Mouse (Mus musculus) cerebellum, adult 9-10 months (tissue): ENCODE results near the gene Cyb561a3.
A peak's percentile ranks its signal among the peaks of the same experiment; 100 is the strongest.
"Not testable (repeated sequence)": the region's sequence is repeated elsewhere in the genome, so short reads cannot be mapped to it uniquely, and the experiment has no call there.

Source experiments
- DNase-seq: peaks from one replicate; pipeline ENCODE4 v3.0.0; 2022

Gene Cyb561a3

DNA sequence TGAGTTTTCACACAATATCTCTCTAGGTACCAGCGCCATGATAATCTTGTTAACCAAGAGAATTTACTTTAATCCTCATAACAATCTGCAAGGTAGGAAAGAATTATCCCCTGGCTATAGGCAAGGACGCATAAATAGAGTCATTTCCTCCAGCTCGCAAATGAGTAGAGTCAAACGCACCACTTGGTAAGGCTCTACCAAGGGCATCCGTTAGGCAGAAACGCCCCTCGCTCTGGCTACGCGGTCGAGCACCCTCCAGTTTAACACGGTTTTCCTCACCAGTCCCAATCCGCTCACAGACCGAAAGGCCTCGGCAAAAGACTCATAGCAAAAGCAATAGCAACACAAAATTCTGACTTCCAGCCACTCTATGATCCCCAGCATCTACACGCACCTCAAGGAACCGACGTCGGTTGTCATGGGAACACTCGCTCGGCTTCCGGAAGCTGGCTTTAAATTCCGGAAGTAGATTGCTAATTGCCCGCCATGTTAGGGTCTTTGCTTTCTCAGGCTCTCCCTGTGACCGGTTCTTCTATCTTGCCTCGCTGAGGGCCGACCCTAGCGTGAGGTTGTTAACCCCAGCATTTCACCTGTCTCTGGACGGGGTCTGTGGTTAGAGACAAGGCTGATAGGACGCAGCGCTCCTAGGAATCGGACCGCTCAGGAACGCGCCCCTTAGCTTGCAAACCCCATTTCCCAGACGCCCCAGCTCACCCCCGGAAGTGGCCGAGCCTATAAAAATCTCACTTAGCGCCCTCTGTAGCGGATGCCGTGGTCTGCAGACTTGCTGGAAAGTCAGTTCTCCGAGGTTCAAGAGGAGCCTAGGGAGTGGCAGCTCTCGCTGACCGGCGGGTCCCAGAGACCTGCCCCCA lies at the start of gene Cyb561a3, which contains the start of gene Tmem138:
Gene Cyb561a3 (plus strand): TSS at position 483 of the 872 bp plus-strand sequence.
Gene Tmem138 (minus strand): TSS at position 673 of the 872 bp plus-strand sequence.
- peak; percentile 92 for DNase-seq

GRCm38 (mm10) chr19:10530082-10530481 lies 46.9 kb upstream of the Cyb561a3 start:
- DNase-seq = no peak

- DNase-seq = no peak
Observed at GRCm38 (mm10) chr19:10539454-10539853, 37.5 kb upstream of the Cyb561a3 start.

GRCm38 (mm10) chr19:10555624-10556510 lies 21.1 kb upstream of the Cyb561a3 start, which contains the start of gene Tmem216:
Gene Tmem216, minus strand, starts transcription at chr19:10556238.
- peak; percentile 83 for DNase-seq

DNA sequence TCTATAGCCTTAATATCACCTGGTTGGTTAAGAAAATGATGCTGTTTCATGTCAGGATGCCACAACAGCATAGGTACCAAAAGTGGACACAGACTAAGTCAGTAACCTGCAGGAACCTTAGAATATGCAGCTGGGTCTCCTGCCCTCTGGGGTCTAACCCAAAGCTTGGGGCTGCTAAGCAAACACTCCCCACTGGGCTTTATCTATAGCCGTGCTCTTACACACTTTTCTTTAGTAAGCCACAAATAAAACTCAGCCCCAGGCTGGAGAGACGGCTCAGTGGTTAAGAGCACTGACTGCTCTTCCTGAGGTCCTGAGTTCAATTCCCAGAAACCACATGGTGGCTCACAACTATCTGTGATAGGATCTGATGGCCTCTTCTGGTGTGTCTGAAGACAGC lies 20.0 kb upstream of the Cyb561a3 start:
- DNase-seq = no peak

DNA sequence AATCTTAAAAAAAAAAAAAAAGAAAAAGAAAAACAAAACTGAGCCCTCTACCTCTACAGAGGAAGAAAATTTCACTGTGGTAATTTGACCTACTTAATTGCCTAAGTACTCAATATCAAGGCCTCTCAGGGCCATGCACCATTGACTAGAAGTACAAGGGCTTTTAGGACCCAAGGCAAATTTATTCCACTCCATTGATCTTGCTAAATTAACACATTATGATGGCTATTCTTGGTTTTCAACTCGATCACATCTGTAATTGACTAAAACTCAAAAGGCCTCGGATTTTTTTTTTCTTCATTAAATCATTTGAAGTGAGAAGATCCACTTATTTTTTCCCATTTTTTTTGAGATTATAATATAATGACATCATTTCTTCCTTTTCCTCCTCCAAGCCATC lies 19.5 kb upstream of the Cyb561a3 start:
- DNase-seq = no peak

- not testable (repeated sequence) for DNase-seq
Observed at GRCm38 (mm10) chr19:10557837-10558375, 19.1 kb upstream of the Cyb561a3 start.

DNA sequence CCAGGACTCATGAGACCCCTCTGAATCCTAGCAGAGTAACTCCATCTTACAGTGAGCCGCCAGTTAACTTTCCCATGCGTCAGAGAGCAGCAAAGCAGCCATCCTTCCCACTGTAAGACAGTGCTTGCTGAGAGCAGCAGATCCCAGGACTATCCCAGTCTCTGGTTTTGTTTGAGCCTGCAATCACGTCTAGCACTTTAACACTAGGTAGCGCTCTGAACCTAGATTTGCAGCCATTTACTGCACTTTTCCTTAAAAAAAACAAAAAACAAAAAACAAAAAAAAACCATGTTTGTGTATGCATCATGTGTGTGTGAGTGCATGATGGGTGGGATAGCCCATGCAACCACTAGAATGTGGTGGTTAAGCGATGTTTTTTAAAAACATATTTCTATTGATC lies 16.9 kb upstream of the Cyb561a3 start:
- DNase-seq = no peak

GRCm38 (mm10) chr19:10561558-10562314 lies 15.2 kb upstream of the Cyb561a3 start:
- DNase-seq = no peak

- DNase-seq = no peak
Observed at GRCm38 (mm10) chr19:10562351-10562750, 14.6 kb upstream of the Cyb561a3 start.

- no peak for DNase-seq
Observed at GRCm38 (mm10) chr19:10564278-10564677, 12.7 kb upstream of the Cyb561a3 start.

DNA sequence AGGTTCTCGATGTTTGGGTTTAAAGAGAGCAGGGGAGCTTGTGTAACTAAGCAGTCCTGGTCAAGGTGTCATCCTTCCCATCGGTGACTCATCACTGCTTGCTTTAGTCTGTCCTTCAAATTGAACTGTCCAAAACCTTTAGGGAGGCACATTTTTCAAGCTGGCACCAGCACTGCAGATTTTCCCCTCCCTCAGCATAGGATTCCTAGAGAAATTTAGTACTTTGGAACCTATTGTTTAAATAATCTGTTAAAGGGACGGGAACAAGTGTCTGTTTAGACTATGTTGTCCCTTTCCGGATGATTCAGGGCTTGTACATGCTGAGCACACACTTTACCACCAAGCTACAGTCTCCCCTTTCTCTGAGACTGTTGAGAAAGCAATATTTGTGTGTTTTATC lies 11.8 kb upstream of the Cyb561a3 start:
- no peak for DNase-seq

GRCm38 (mm10) chr19:10569627-10570026 lies 7.3 kb upstream of the Cyb561a3 start:
- DNase-seq = no peak

- no peak for DNase-seq
Observed at GRCm38 (mm10) chr19:10580102-10580501, 3.1 kb downstream of the Cyb561a3 start.

GRCm38 (mm10) chr19:10580761-10581160 lies 3.8 kb downstream of the Cyb561a3 start:
- DNase-seq = no peak

- no peak for DNase-seq
Observed at GRCm38 (mm10) chr19:10581984-10582383, 5.0 kb downstream of the Cyb561a3 start.

- DNase-seq = no peak
Observed at GRCm38 (mm10) chr19:10583550-10584146, 6.7 kb downstream of the Cyb561a3 start.

- no peak for DNase-seq
Observed at GRCm38 (mm10) chr19:10585112-10585511, 8.1 kb downstream of the Cyb561a3 start.

DNA sequence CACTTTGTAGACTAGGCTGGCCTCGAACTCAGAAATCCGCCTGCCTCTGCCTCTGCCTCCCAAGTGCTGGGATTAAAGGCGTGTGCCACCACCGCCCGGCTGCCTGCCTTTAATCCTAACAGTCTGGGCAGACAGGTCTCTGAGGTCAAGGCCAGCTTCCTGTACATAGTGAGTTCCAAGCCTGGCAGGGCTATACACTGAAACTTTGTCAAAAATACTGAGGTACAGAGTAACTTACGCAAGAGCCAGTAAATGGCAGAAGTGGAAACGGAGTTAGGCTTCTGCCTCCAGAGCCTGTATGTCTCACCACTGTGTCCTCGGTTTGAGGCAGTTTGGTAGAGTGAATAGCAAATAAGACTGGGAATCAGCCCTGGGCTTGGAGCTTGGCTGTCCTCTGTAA lies 10.3 kb downstream of the Cyb561a3 start:
- no peak for DNase-seq

GRCm38 (mm10) chr19:10589127-10589857 lies 12.3 kb downstream of the Cyb561a3 start:
- no peak for DNase-seq

GRCm38 (mm10) chr19:10590301-10590700 lies 13.3 kb downstream of the Cyb561a3 start:
- DNase-seq = no peak
